Mouse (Mus musculus): ENCODE data around the gene Anxa5. TPM values are rescaled to one million over a fixed set of nuclear protein-coding genes. Genes with fewer than 3 reads are reported as not detected.
A peak's percentile ranks its signal among the peaks of the same experiment; 100 is the strongest.

Gene Anxa5
- total and polyA plus RNA-seq, 3 experiments = 30.8 to 47.1 (median 43.4) TPM

DNA sequence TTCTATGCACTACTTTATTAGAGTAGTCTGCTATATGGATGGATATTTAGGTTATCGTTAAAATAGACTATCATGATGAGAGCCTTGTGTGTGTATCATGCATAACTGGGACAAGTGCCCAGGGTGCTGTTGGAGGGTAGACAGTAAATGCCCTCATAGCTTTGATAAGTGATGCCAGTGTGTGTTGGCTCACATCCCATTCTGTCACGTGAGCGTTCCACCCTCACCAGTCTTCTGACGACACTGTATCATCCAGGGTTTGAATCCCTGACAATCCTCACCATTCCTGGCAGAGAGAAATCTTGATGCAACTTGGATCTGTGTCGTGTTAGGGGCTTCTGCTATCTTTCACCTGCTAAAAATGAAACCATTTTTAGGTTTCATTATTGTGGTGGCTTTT lies 29.2 kb downstream of the Anxa5 start:
- DNase-seq (ENCODE audit: extremely low read depth) = no peak
- no peak for TF ChIP-seq POLR2AphosphoS2 (IDR thresholded peaks at IDR 0.05; ENCODE audit: low read depth, low read length)
- TF ChIP-seq MAX (IDR thresholded peaks at IDR 0.05; ENCODE audit: low read length) = no peak
- TF ChIP-seq PAX5 (IDR thresholded peaks at IDR 0.05; ENCODE audit: low read length) = no peak
- TF ChIP-seq TBP (conservative IDR thresholded peaks at IDR 0.05; ENCODE audit: low read depth, low read length) = no peak
- no peak for TF ChIP-seq EP300 (IDR thresholded peaks at IDR 0.05; ENCODE audit: low read length)
- no peak for TF ChIP-seq USF2 (conservative IDR thresholded peaks at IDR 0.05; ENCODE audit: low read depth, low read length)
- no peak for TF ChIP-seq CTCF (conservative IDR thresholded peaks at IDR 0.05 in 1 of 2, IDR thresholded peaks at IDR 0.05 in 1 of 2; ENCODE audit: low read depth in 2 of 2, low read length in 2 of 2)
- TF ChIP-seq JUND (conservative IDR thresholded peaks at IDR 0.05; ENCODE audit: low read depth, low read length) = no peak
- no peak for TF ChIP-seq USF1 (IDR thresholded peaks at IDR 0.05; ENCODE audit: low read depth, low read length)
- TF ChIP-seq ELF1 (IDR thresholded peaks at IDR 0.05; ENCODE audit: low read depth, low read length) = no peak
- no peak for TF ChIP-seq POLR2A (IDR thresholded peaks at IDR 0.05; ENCODE audit: low read depth, low read length)
- H3K4me2 ChIP-seq (ENCODE audit: insufficient read depth, low read depth, poor library complexity, severe bottlenecking) = 0 out of 2 replicates have a peak overlapping the region, but pooled peaks have one; percentile 10
- H3K4me1 ChIP-seq (ENCODE audit: control insufficient read depth in 1 of 2, insufficient read depth in 2 of 2) = peaks cover 3 to 16% of the 10 kb centered on the region in 2 experiments; a peak in 3 of 4 replicates
- H3K4me3 ChIP-seq (replicated peaks in 1 of 3; ENCODE audit: low read depth in 2 of 3, low read length in 2 of 3, poor library complexity in 1 of 3) = no peak overlapping the region
- in situ Hi-C loops (cut with MboI; ENCODE audit: low pct_ligation_motif_present, low pct_unique_long_range_greater_than_20kb, low sequenced_read_pairs) (loop anchor here (10.0 kb wide), 1 partner anchor 48 kb away; no protein-coding TSS in a partner anchor), dilution Hi-C loops (cut with MboI; ENCODE audit: extremely low pct_ligation_motif_present, extremely low pct_unique_long_range_greater_than_20kb, low sequenced_read_pairs) (no loop called here)
- no peaks in the 10 kb centered on the region for H3K79me2 ChIP-seq (replicated peaks; ENCODE audit: control insufficient read depth, extremely low read depth, insufficient read depth, poor library complexity, severe bottlenecking)
- peaks cover 11 to 29% of the 10 kb centered on the region in 2 experiments for H3K36me3 ChIP-seq (replicated peaks in 1 of 2; ENCODE audit: control insufficient read depth in 1 of 2, insufficient read depth in 1 of 2, low read length in 1 of 2)
- no peak overlapping the region for H3K9ac ChIP-seq (ENCODE audit: insufficient read depth, low read depth)
- no peaks in the 10 kb centered on the region for H3K27me3 ChIP-seq (replicated peaks)
- no peaks in the 10 kb centered on the region for H3K9me3 ChIP-seq (replicated peaks; ENCODE audit: low read length)
- no peak overlapping the region for H3K27ac ChIP-seq (ENCODE audit: insufficient read depth, low read depth)

DNA sequence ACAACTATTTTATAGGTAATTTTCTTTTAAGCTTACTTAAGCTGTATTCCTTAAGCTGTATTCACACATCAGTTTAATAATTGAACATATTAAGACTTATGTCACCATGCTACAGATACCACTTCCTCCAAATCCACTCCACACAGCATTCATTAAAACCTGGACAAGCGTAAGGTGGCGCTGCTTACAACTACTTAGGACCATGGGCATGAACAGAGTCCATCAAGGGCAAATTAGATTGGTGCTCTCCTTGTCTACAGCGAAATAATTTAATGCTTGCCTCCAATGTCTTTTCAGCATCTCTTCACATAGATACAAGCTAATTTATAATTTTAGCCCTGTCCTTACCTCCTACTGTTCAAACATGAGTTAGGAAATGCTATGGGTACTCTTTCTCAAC lies 29.7 kb downstream of the Anxa5 start:
- Histone ChIP-seq H3K9ac (ENCODE audit: insufficient read depth, low read depth) (no peak overlapping the region), H3K36me3 (replicated peaks in 1 of 2; ENCODE audit: control insufficient read depth in 1 of 2, insufficient read depth in 1 of 2, low read length in 1 of 2) (peaks cover 11 to 25% of the 10 kb centered on the region in 2 experiments), H3K4me2 (ENCODE audit: insufficient read depth, low read depth, poor library complexity, severe bottlenecking) (no peak overlapping the region), H3K27me3 (replicated peaks) (no peaks in the 10 kb centered on the region), H3K4me1 (ENCODE audit: control insufficient read depth in 1 of 2, insufficient read depth in 2 of 2) (peaks cover 3 to 16% of the 10 kb centered on the region in 2 experiments; a peak in 3 of 4 replicates), H3K79me2 (replicated peaks; ENCODE audit: control insufficient read depth, extremely low read depth, insufficient read depth, poor library complexity, severe bottlenecking) (no peaks in the 10 kb centered on the region), H3K4me3 (replicated peaks in 1 of 3; ENCODE audit: low read depth in 2 of 3, low read length in 2 of 3, poor library complexity in 1 of 3) (no peak overlapping the region), H3K9me3 (replicated peaks; ENCODE audit: low read length) (no peaks in the 10 kb centered on the region), H3K27ac (ENCODE audit: insufficient read depth, low read depth) (no peak overlapping the region)
- DNase-seq (ENCODE audit: extremely low read depth) = no peak
- in situ Hi-C loops (cut with MboI; ENCODE audit: low pct_ligation_motif_present, low pct_unique_long_range_greater_than_20kb, low sequenced_read_pairs) = loop anchor here (10.0 kb wide), 1 partner anchor 49 kb away; no protein-coding TSS in a partner anchor
- dilution Hi-C loops (cut with MboI; ENCODE audit: extremely low pct_ligation_motif_present, extremely low pct_unique_long_range_greater_than_20kb, low sequenced_read_pairs) = no loop called here
- TF ChIP-seq BHLHE40 (IDR thresholded peaks at IDR 0.05; ENCODE audit: low read depth, low read length) (no peak), ZKSCAN1 (IDR thresholded peaks at IDR 0.05; ENCODE audit: borderline replicate concordance, low read depth, low read length) (no peak), ELF1 (IDR thresholded peaks at IDR 0.05; ENCODE audit: low read depth, low read length) (no peak), MAX (IDR thresholded peaks at IDR 0.05; ENCODE audit: low read length) (no peak), GABPA (IDR thresholded peaks at IDR 0.05; ENCODE audit: insufficient replicate concordance, low read depth, low read length) (no peak), CHD1 (IDR thresholded peaks at IDR 0.05; ENCODE audit: low read depth, low read length) (no peak), NELFE (IDR thresholded peaks at IDR 0.05; ENCODE audit: low read depth, low read length) (no peak), UBTF (IDR thresholded peaks at IDR 0.05; ENCODE audit: low read depth, low read length) (no peak), ZC3H11A (IDR thresholded peaks at IDR 0.05; ENCODE audit: low read depth, low read length) (no peak), MAFK (IDR thresholded peaks at IDR 0.05; ENCODE audit: insufficient replicate concordance, low read length) (no peak), USF2 (conservative IDR thresholded peaks at IDR 0.05; ENCODE audit: low read depth, low read length) (no peak), EP300 (IDR thresholded peaks at IDR 0.05; ENCODE audit: low read length) (no peak), JUN (IDR thresholded peaks at IDR 0.05; ENCODE audit: insufficient read depth, low read depth, low read length) (no peak)
